Mouse (Mus musculus) T-helper 1 cell (primary cell): Measurements from ENCODE around the gene Ror2.

Source experiments
- in situ Hi-C: fragments of 300-600 bp; cut with MboI, MseI; formaldehyde crosslinking; loops from one replicate; pipeline ENCODE4 v1.15.1; 2025; ENCODE audit warnings: high pct_unique_total_duplicates

The Ror2 gene

GRCm38 (mm10) chr13:53140298-53140697 lies 145.6 kb downstream of the Ror2 start:
- in situ Hi-C loops, result no loop called here

GRCm38 (mm10) chr13:53130567-53130966 lies 155.4 kb downstream of the Ror2 start:
- in situ Hi-C loops, result no loop called here

- in situ Hi-C loops, result no loop called here
These were observed 155.9 kb downstream of the Ror2 start for GRCm38 (mm10) chr13:53130032-53130431.

GRCm38 (mm10) chr13:53125627-53126026 lies 160.3 kb downstream of the Ror2 start:
- in situ Hi-C loops, result no loop called here

GRCm38 (mm10) chr13:53122085-53122484 lies 163.8 kb downstream of the Ror2 start:
- in situ Hi-C loops, result no loop called here

GRCm38 (mm10) chr13:53120906-53121305 lies 165.0 kb downstream of the Ror2 start:
- in situ Hi-C loops, result no loop called here

- in situ Hi-C loops, result no loop called here
These were observed 166.1 kb downstream of the Ror2 start for GRCm38 (mm10) chr13:53119586-53120426.

GRCm38 (mm10) chr13:53118398-53118797 lies 167.5 kb downstream of the Ror2 start:
- in situ Hi-C loops, result no loop called here

GRCm38 (mm10) chr13:53117921-53118320 lies 168.0 kb downstream of the Ror2 start:
- in situ Hi-C loops, result no loop called here

- in situ Hi-C loops, result loop anchor here (5.0 kb wide), 2 partner anchors 247 to 307 kb away; no protein-coding TSS in a partner anchor
These were observed 175.7 kb downstream of the Ror2 start for GRCm38 (mm10) chr13:53110249-53110578.

GRCm38 (mm10) chr13:53109560-53110248 lies 176.2 kb downstream of the Ror2 start:
- in situ Hi-C loops, result loop anchor here (5.0 kb wide), 2 partner anchors 248 to 308 kb away; no protein-coding TSS in a partner anchor

GRCm38 (mm10) chr13:53106676-53107075 lies 179.2 kb downstream of the Ror2 start:
- in situ Hi-C loops, result no loop called here

- in situ Hi-C loops, result no loop called here
These were observed 185.9 kb downstream of the Ror2 start for GRCm38 (mm10) chr13:53099771-53100682.

- in situ Hi-C loops, result no loop called here
These were observed 189.3 kb downstream of the Ror2 start for GRCm38 (mm10) chr13:53096615-53097014.

GRCm38 (mm10) chr13:53095222-53095621 lies 190.7 kb downstream of the Ror2 start:
- in situ Hi-C loops, result no loop called here

- in situ Hi-C loops, result loop anchor here (5.0 kb wide), 2 partner anchors 87 to 447 kb away; no protein-coding TSS in a partner anchor
These were observed 191.3 kb downstream of the Ror2 start for GRCm38 (mm10) chr13:53094658-53095057.

- in situ Hi-C loops, result loop anchor here (5.0 kb wide), 2 partner anchors 86 to 446 kb away; no protein-coding TSS in a partner anchor
These were observed 192.5 kb downstream of the Ror2 start for GRCm38 (mm10) chr13:53093407-53093806.

- in situ Hi-C loops, result no loop called here
These were observed 199.2 kb downstream of the Ror2 start for GRCm38 (mm10) chr13:53086552-53087282.

- in situ Hi-C loops, result no loop called here
These were observed 204.1 kb downstream of the Ror2 start for GRCm38 (mm10) chr13:53081846-53082245.

- in situ Hi-C loops, result no loop called here
These were observed 208.1 kb downstream of the Ror2 start for GRCm38 (mm10) chr13:53077732-53078345.
